Mouse (Mus musculus): ENCODE measurements at regions not wholly inside any gene's neighbourhood (a gene's known extent, or its start where the extent isn't known, plus 50 kb on each side); places are given as distances from the start of the nearest gene placed in this dataset.

- Histone ChIP-seq H3K27ac (ENCODE audit: low read depth, low read length) (no peak overlapping the region), H3K4me1 (ENCODE audit: control insufficient read depth, insufficient read depth, low read length) (no peaks in the 10 kb centered on the region), H3K27me3 (ENCODE audit: control insufficient read depth, insufficient read depth, low read length) (no peaks in the 10 kb centered on the region), H3K9ac (ENCODE audit: low read length) (no peak overlapping the region), H3K36me3 (ENCODE audit: control insufficient read depth, insufficient read depth, low read length) (no peaks in the 10 kb centered on the region), H3K9me3 (ENCODE audit: control insufficient read depth, low read length) (no peaks in the 10 kb centered on the region), H3K4me3 (ENCODE audit: low read depth, low read length) (no peak overlapping the region), H3K4me2 (no peak overlapping the region)
- ATAC-seq (ENCODE audit: low FRiP score) (no peak), DNase-seq (ENCODE audit: low spot score, missing footprints) (no peak)
- 90% methylated on average over 1 of the region's 1 CpGs for WGBS
Observed at GRCm38 (mm10) chr1:185639486-185639885, 184.8 kb downstream of the Slc30a10 start.

- Histone ChIP-seq H3K4me2 (no peak overlapping the region), H3K9me3 (ENCODE audit: control insufficient read depth, low read length) (no peaks in the 10 kb centered on the region), H3K9ac (ENCODE audit: low read length) (no peak overlapping the region), H3K27me3 (ENCODE audit: control insufficient read depth, insufficient read depth, low read length) (no peaks in the 10 kb centered on the region), H3K4me3 (ENCODE audit: low read depth, low read length) (no peak overlapping the region), H3K4me1 (ENCODE audit: control insufficient read depth, insufficient read depth, low read length) (no peaks in the 10 kb centered on the region), H3K36me3 (ENCODE audit: control insufficient read depth, insufficient read depth, low read length) (no peaks in the 10 kb centered on the region), H3K27ac (ENCODE audit: low read depth, low read length) (no peak overlapping the region)
- 85% methylated on average over 7 of the region's 7 CpGs for WGBS
- DNase-seq (ENCODE audit: low spot score, missing footprints) (no peak), ATAC-seq (ENCODE audit: low FRiP score) (no peak)
Observed at GRCm38 (mm10) chr1:185644026-185644425, 189.4 kb downstream of the Slc30a10 start.

- Histone ChIP-seq H3K27ac (ENCODE audit: low read depth, low read length) (no peak overlapping the region), H3K36me3 (ENCODE audit: control insufficient read depth, insufficient read depth, low read length) (no peaks in the 10 kb centered on the region), H3K4me2 (no peak overlapping the region), H3K9ac (ENCODE audit: low read length) (no peak overlapping the region), H3K27me3 (ENCODE audit: control insufficient read depth, insufficient read depth, low read length) (no peaks in the 10 kb centered on the region), H3K9me3 (ENCODE audit: control insufficient read depth, low read length) (no peaks in the 10 kb centered on the region), H3K4me3 (ENCODE audit: low read depth, low read length) (no peak overlapping the region), H3K4me1 (ENCODE audit: control insufficient read depth, insufficient read depth, low read length) (no peaks in the 10 kb centered on the region)
- DNase-seq (ENCODE audit: low spot score, missing footprints): no peak
- ATAC-seq (ENCODE audit: low FRiP score): no peak
- 87% methylated on average over 6 of the region's 6 CpGs for whole genome bisulfite sequencing
Observed at GRCm38 (mm10) chr1:185648128-185648527, 193.5 kb downstream of the Slc30a10 start.

GRCm38 (mm10) chr1:185648926-185649325 is 194.3 kb downstream of the Slc30a10 start:
- no peak for DNase-seq (ENCODE audit: low spot score, missing footprints)
- no peak for ATAC-seq (ENCODE audit: low FRiP score)
- Histone ChIP-seq H3K27me3 (ENCODE audit: control insufficient read depth, insufficient read depth, low read length) (no peaks in the 10 kb centered on the region), H3K4me3 (ENCODE audit: low read depth, low read length) (no peak overlapping the region), H3K9ac (ENCODE audit: low read length) (no peak overlapping the region), H3K4me2 (no peak overlapping the region), H3K4me1 (ENCODE audit: control insufficient read depth, insufficient read depth, low read length) (no peaks in the 10 kb centered on the region), H3K27ac (ENCODE audit: low read depth, low read length) (no peak overlapping the region), H3K36me3 (ENCODE audit: control insufficient read depth, insufficient read depth, low read length) (no peaks in the 10 kb centered on the region), H3K9me3 (ENCODE audit: control insufficient read depth, low read length) (no peaks in the 10 kb centered on the region)
- 92% methylated on average over 4 of the region's 4 CpGs for whole genome bisulfite sequencing

GRCm38 (mm10) chr1:185650926-185651325 is 196.3 kb downstream of the Slc30a10 start:
- Histone ChIP-seq H3K4me2 (no peak overlapping the region), H3K27ac (ENCODE audit: low read depth, low read length) (no peak overlapping the region), H3K9me3 (ENCODE audit: control insufficient read depth, low read length) (no peaks in the 10 kb centered on the region), H3K4me1 (ENCODE audit: control insufficient read depth, insufficient read depth, low read length) (no peaks in the 10 kb centered on the region), H3K36me3 (ENCODE audit: control insufficient read depth, insufficient read depth, low read length) (no peaks in the 10 kb centered on the region), H3K9ac (ENCODE audit: low read length) (no peak overlapping the region), H3K27me3 (ENCODE audit: control insufficient read depth, insufficient read depth, low read length) (no peaks in the 10 kb centered on the region), H3K4me3 (ENCODE audit: low read depth, low read length) (no peak overlapping the region)
- DNase-seq (ENCODE audit: low spot score, missing footprints): no peak
- ATAC-seq (ENCODE audit: low FRiP score): no peak
- 73% methylated on average over 2 of the region's 2 CpGs for WGBS

GRCm38 (mm10) chr1:185655021-185655420 is 200.4 kb downstream of the Slc30a10 start:
- ATAC-seq (ENCODE audit: low FRiP score) (no peak), DNase-seq (ENCODE audit: low spot score, missing footprints) (peak; percentile 47)
- Histone ChIP-seq H3K36me3 (ENCODE audit: control insufficient read depth, insufficient read depth, low read length) (no peaks in the 10 kb centered on the region), H3K4me1 (ENCODE audit: control insufficient read depth, insufficient read depth, low read length) (no peaks in the 10 kb centered on the region), H3K9me3 (ENCODE audit: control insufficient read depth, low read length) (no peaks in the 10 kb centered on the region), H3K9ac (ENCODE audit: low read length) (no peak overlapping the region), H3K27me3 (ENCODE audit: control insufficient read depth, insufficient read depth, low read length) (no peaks in the 10 kb centered on the region), H3K27ac (ENCODE audit: low read depth, low read length) (no peak overlapping the region), H3K4me3 (ENCODE audit: low read depth, low read length) (no peak overlapping the region), H3K4me2 (no peak overlapping the region)
- 77% methylated on average over 7 of the region's 7 CpGs for WGBS

GRCm38 (mm10) chr1:185655461-185655860 is 200.8 kb downstream of the Slc30a10 start:
- 82% methylated on average over 4 of the region's 4 CpGs for WGBS
- Histone ChIP-seq H3K27me3 (ENCODE audit: control insufficient read depth, insufficient read depth, low read length) (no peaks in the 10 kb centered on the region), H3K27ac (ENCODE audit: low read depth, low read length) (no peak overlapping the region), H3K36me3 (ENCODE audit: control insufficient read depth, insufficient read depth, low read length) (no peaks in the 10 kb centered on the region), H3K9ac (ENCODE audit: low read length) (no peak overlapping the region), H3K4me3 (ENCODE audit: low read depth, low read length) (no peak overlapping the region), H3K4me2 (no peak overlapping the region), H3K4me1 (ENCODE audit: control insufficient read depth, insufficient read depth, low read length) (no peaks in the 10 kb centered on the region), H3K9me3 (ENCODE audit: control insufficient read depth, low read length) (no peaks in the 10 kb centered on the region)
- ATAC-seq (ENCODE audit: low FRiP score) (no peak), DNase-seq (ENCODE audit: low spot score, missing footprints) (peak; percentile 61)

- WGBS: 93% methylated on average over 8 of the region's 8 CpGs
- Histone ChIP-seq H3K4me1 (ENCODE audit: control insufficient read depth, insufficient read depth, low read length) (no peaks in the 10 kb centered on the region), H3K9me3 (ENCODE audit: control insufficient read depth, low read length) (no peaks in the 10 kb centered on the region), H3K9ac (ENCODE audit: low read length) (no peak overlapping the region), H3K4me2 (no peak overlapping the region), H3K4me3 (ENCODE audit: low read depth, low read length) (no peak overlapping the region), H3K36me3 (ENCODE audit: control insufficient read depth, insufficient read depth, low read length) (no peaks in the 10 kb centered on the region), H3K27me3 (ENCODE audit: control insufficient read depth, insufficient read depth, low read length) (no peaks in the 10 kb centered on the region), H3K27ac (ENCODE audit: low read depth, low read length) (no peak overlapping the region)
- ATAC-seq (ENCODE audit: low FRiP score): no peak
- DNase-seq (ENCODE audit: low spot score, missing footprints): no peak
Observed at GRCm38 (mm10) chr1:185657286-185657685, 202.6 kb downstream of the Slc30a10 start.

- Histone ChIP-seq H3K27me3 (ENCODE audit: control insufficient read depth, insufficient read depth, low read length) (no peaks in the 10 kb centered on the region), H3K36me3 (ENCODE audit: control insufficient read depth, insufficient read depth, low read length) (no peaks in the 10 kb centered on the region), H3K4me2 (no peak overlapping the region), H3K9ac (ENCODE audit: low read length) (no peak overlapping the region), H3K4me3 (ENCODE audit: low read depth, low read length) (no peak overlapping the region), H3K4me1 (ENCODE audit: control insufficient read depth, insufficient read depth, low read length) (no peaks in the 10 kb centered on the region), H3K27ac (ENCODE audit: low read depth, low read length) (no peak overlapping the region), H3K9me3 (ENCODE audit: control insufficient read depth, low read length) (no peaks in the 10 kb centered on the region)
- ATAC-seq (ENCODE audit: low FRiP score) (no peak), DNase-seq (ENCODE audit: low spot score, missing footprints) (no peak)
- 89% methylated on average over 5 of the region's 5 CpGs for WGBS
Observed at GRCm38 (mm10) chr1:185659476-185659875, 204.8 kb downstream of the Slc30a10 start.

GRCm38 (mm10) chr1:185662336-185662735 is 207.7 kb downstream of the Slc30a10 start:
- Histone ChIP-seq H3K27me3 (ENCODE audit: control insufficient read depth, insufficient read depth, low read length) (no peaks in the 10 kb centered on the region), H3K9ac (ENCODE audit: low read length) (no peak overlapping the region), H3K36me3 (ENCODE audit: control insufficient read depth, insufficient read depth, low read length) (no peaks in the 10 kb centered on the region), H3K4me1 (ENCODE audit: control insufficient read depth, insufficient read depth, low read length) (no peaks in the 10 kb centered on the region), H3K4me3 (ENCODE audit: low read depth, low read length) (no peak overlapping the region), H3K27ac (ENCODE audit: low read depth, low read length) (no peak overlapping the region), H3K9me3 (ENCODE audit: control insufficient read depth, low read length) (no peaks in the 10 kb centered on the region), H3K4me2 (no peak overlapping the region)
- WGBS: 86% methylated on average over 3 of the region's 3 CpGs
- ATAC-seq (ENCODE audit: low FRiP score): no peak
- DNase-seq (ENCODE audit: low spot score, missing footprints): no peak

Data from midbrain, embryonic 11.5 days (tissue).